Mouse (Mus musculus) midbrain, embryonic 14.5 days (tissue): ENCODE measurements around the gene Scarf1. TPM values are rescaled to one million over a fixed set of nuclear protein-coding genes. Genes with fewer than 3 reads are reported as not detected.

Source experiments
- ATAC-seq: fragments of 200-750 bp; cut with Nextera tagmentation; 2 replicates; pipeline ENCODE4 v1.8.0; 2017; ENCODE audit warnings: moderate number of reproducible peaks, moderate library complexity; ENCODE audit not compliant: low FRiP score, low TSS enrichment
- DNase-seq: peaks from one replicate; pipeline ENCODE4 v3.0.0-alpha.2; 2015
- H3K27ac ChIP-seq: fragments of 300-500 bp; sonication (generic); replicated peaks from 2 replicates; pipeline ENCODE4 v1.5.1; 2014; ENCODE audit warnings: mild to moderate bottlenecking, low read depth, low read length, moderate library complexity
- H3K27me3 ChIP-seq: fragments of 300-500 bp; sonication (generic); 2 replicates; pipeline ENCODE4 v1.6.1; 2014; ENCODE audit warnings: low read length, control low read depth, mixed read lengths; ENCODE audit not compliant: control insufficient read depth, insufficient read depth
- H3K36me3 ChIP-seq: fragments of 300-500 bp; sonication (generic); 2 replicates; pipeline ENCODE4 v1.6.1; 2014; ENCODE audit warnings: low read length, control low read depth; ENCODE audit not compliant: control insufficient read depth, insufficient read depth
- H3K4me1 ChIP-seq: fragments of 300-500 bp; sonication (generic); 2 replicates; pipeline ENCODE4 v1.6.1; 2014; ENCODE audit warnings: mild to moderate bottlenecking, antibody characterized with exemption, low read length, control low read depth; ENCODE audit not compliant: control insufficient read depth, insufficient read depth
- H3K4me2 ChIP-seq: fragments of 300-500 bp; sonication (generic); 2 replicates; pipeline ENCODE4 v1.6.1; 2014; ENCODE audit warnings: mild to moderate bottlenecking, low read length, moderate library complexity
- H3K4me3 ChIP-seq: fragments of 300-500 bp; sonication (generic); replicated peaks from 2 replicates; pipeline ENCODE4 v1.5.1; 2014; ENCODE audit warnings: low read depth, low read length
- H3K9ac ChIP-seq: fragments of 300-500 bp; sonication (generic); replicated peaks from 2 replicates; pipeline ENCODE4 v1.6.1; 2014; ENCODE audit warnings: mild to moderate bottlenecking, low read length, moderate library complexity
- H3K9me3 ChIP-seq: fragments of 300-500 bp; sonication (generic); 2 replicates; pipeline ENCODE4 v1.6.1; 2016; ENCODE audit warnings: low read length, control low read depth, mixed read lengths; ENCODE audit not compliant: control insufficient read depth
- WGBS: fragments of 180-500 bp; shearing (Covaris S2); extraction: QIAGEN DNeasy Blood & Tissue Kit; methylation state at CpG from one replicate; pipeline ENCODE4 v1.1.7; 2014; 5-methylcytosine and 5-hydroxymethylcytosine counted together
- polyA plus RNA-seq: library from polyadenylated mRNA; unstranded; fragments of >200 nt; fragmentation: Nextera tagmentation; extraction: Ambion mirVana; gene quantifications from 2 replicates; pipeline ENCODE4 v1.2.1, GENCODE M21; 2014

Gene Scarf1
- polyA plus RNA-seq, 1 experiment from 2014 or later, result 3.6 TPM

DNA sequence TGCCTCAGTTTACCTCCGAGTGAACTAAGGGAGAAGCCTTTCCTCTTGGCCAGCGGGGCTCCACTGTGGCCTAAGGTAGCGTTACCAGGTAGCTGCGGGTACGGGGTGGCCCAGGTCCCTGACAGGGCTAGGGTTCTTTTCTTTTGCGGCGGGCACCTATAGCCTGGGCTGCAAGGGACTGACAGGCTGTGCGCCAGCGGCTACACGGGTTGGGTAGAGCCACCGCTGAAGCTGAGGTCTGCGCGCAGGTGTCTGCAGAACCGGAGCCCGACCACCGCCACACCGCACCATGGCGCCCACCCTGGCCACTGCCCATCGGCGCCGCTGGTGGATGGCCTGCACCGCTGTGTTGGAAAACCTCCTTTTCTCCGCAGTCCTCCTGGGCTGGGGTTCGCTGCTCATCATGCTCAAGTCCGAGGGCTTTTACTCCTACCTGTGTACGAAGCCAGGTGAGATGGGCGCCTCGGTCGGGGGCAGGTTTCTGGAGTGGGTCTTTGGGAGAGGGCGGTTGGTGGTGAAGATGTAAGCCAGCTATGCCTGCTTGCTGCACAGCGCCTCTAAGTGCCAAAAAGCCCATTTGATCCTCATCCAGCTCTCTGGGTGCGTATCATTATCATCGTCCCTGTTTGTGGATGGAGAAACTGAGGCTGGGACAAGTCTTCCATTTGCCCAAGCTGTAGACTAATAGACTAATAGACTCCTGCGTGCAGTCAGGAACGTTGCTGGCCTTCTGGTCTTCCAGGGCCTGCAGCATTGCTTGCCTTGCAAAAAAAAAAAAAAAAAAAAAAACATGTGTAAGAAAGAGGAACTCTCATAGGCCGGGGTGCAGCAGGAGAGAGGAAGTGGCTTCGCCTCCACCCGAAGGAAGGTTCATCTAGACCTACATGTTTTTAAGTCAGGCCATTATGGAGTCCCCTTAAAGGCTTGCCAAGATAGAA lies 19.3 kb downstream of the Scarf1 start:
- ATAC-seq (peak; percentile 11; the same call in 1 of the 2 replicates), DNase-seq (peak; percentile 56)
- Histone ChIP-seq H3K9me3 (no peaks in the 10 kb centered on the region), H3K9ac (peak overlapping the region; percentile 96), H3K4me2 (peak overlapping the region; percentile 100), H3K36me3 (no peaks in the 10 kb centered on the region), H3K4me1 (peaks cover 28% of the 10 kb centered on the region), H3K27me3 (no peaks in the 10 kb centered on the region), H3K4me3 (peak overlapping the region; percentile 73), H3K27ac (peak overlapping the region; percentile 98)
- WGBS, result 13% methylated on average over 38 of the region's 38 CpGs

DNA sequence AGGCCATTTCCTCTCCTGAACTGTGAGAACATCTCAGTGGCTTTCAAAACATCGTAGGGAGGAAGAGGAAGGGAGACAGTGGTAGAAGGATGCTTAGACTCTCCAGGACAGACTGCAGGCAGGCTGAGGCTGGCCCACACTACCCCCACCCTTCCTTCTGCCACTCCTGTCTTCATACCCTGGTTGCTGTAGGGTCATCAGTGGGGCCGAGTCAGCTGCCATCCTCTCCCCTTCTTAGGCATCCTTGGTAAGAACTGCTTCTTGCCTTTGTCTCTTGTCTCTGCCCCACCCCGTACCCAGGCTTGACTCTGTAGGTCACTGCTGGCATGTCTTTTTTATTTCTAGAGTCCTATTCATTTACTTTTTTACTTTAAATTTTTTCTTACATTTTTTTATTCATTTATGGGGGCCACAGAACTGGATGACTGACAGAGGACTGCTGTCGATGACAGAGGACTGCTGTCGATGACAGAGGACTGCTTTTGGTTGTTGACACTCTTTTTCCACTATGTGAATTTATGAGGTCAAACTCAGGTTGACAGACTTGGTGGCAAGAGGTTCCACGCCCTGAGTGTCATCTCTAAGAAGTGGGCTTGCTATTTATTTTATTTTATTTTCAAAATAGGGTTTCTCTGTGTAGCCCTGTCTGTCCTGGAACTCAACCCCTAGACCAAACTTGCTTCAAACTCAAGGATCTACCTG lies 20.1 kb downstream of the Scarf1 start:
- no peak for ATAC-seq
- no peak overlapping the region for H3K27ac ChIP-seq

DNA sequence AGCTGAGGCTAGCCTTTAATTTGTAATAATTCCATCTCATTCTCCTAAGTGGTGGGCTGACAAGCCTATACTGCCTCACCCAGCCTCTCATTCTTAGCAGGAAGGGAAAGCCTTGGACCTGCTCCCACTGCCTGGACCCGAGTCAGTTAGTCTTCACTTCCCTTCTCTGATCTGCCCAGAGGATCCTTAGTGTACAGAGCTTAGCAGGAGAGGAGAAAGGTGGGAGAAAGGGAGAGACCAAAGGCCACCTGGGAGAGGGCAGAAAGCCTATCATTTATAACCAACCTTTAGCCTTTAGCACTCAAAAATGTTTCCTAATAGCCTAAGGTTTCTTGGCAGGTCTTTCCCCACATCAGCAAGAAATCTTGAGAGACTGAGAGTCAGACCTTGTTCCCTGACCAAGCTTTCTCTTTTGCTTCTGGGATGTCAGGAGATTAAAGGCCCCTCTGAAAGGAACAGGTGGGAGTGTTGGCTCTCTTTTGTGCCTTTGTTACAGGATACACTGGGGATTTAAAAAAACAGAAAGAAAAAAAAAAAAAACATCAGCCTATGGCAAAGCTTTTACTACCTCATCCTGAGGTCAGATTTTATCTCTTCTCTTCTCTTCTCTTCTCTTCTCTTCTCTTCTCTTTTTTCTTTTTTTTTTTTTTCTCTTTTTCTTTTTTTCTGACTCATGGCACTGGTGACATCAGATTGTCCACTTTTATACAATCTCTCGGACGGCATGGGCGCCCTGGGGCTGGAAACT lies 21.1 kb downstream of the Scarf1 start:
- Histone ChIP-seq H3K36me3 (no peaks in the 10 kb centered on the region), H3K9me3 (no peaks in the 10 kb centered on the region), H3K4me3 (0 out of 2 replicates have a peak overlapping the region, but pooled peaks have one; percentile 1), H3K4me2 (peak overlapping the region; percentile 100), H3K27me3 (no peaks in the 10 kb centered on the region), H3K4me1 (peaks cover 32% of the 10 kb centered on the region), H3K27ac (no peak overlapping the region; the same call in 1 of the 2 replicates), H3K9ac (0 out of 2 replicates have a peak overlapping the region, but pooled peaks have one; percentile 7)
- 43% methylated on average over 4 of the region's 4 CpGs for WGBS
- no peak for ATAC-seq
- DNase-seq, result no peak

More for the DNA sequence above, 20.1 kb downstream of the Scarf1 start:
- Histone ChIP-seq H3K9me3 (no peaks in the 10 kb centered on the region), H3K4me2 (peak overlapping the region; percentile 100), H3K27me3 (no peaks in the 10 kb centered on the region), H3K4me3 (peak overlapping the region; percentile 73), H3K4me1 (peaks cover 32% of the 10 kb centered on the region), H3K9ac (peak overlapping the region; percentile 96; the same call in 1 of the 2 replicates), H3K36me3 (no peaks in the 10 kb centered on the region)
- DNase-seq, result no peak
- WGBS, result 87% methylated on average over 6 of the region's 6 CpGs

DNA sequence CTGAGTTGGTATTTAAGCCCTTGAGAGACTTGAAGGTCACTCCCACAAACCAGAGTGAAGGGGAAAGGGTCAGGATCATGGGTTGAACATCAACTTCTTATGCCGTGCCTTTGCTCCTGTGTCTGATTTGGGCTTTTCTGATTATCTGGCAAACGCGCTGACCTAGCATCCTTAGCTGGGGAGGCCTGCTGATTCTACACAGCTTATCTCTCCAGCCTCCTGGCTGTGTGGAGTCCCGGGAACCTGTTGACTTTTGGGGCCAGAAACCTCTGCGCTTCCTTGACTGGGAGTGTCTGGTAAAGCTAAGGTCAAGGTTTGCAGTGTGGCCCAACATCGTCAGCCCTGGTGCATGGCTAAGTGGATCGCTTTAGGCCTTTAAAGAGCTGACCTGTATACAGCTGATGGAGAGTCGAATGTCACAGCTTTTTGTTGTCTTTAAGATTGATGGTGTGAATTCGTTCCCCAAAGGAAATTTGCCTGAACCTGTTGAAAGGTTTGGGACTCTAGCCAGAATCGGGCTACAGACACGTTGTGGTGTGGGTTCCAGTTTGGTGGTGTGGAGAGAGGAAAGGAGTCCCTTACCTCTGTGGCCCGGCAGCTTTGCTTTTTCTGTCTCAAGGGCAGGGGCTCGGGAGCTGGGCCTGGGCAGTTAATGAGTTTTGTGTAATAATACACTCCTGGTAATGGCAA lies 21.9 kb downstream of the Scarf1 start:
- Histone ChIP-seq H3K27ac (no peak overlapping the region), H3K4me3 (no peak overlapping the region), H3K9ac (peak overlapping the region; percentile 16; the same call in 1 of the 2 replicates), H3K4me1 (peaks cover 32% of the 10 kb centered on the region), H3K36me3 (no peaks in the 10 kb centered on the region), H3K4me2 (peak overlapping the region; percentile 100), H3K9me3 (no peaks in the 10 kb centered on the region), H3K27me3 (no peaks in the 10 kb centered on the region)
- ATAC-seq (no peak), DNase-seq (no peak)
- WGBS, result 68% methylated on average over 13 of the region's 13 CpGs

DNA sequence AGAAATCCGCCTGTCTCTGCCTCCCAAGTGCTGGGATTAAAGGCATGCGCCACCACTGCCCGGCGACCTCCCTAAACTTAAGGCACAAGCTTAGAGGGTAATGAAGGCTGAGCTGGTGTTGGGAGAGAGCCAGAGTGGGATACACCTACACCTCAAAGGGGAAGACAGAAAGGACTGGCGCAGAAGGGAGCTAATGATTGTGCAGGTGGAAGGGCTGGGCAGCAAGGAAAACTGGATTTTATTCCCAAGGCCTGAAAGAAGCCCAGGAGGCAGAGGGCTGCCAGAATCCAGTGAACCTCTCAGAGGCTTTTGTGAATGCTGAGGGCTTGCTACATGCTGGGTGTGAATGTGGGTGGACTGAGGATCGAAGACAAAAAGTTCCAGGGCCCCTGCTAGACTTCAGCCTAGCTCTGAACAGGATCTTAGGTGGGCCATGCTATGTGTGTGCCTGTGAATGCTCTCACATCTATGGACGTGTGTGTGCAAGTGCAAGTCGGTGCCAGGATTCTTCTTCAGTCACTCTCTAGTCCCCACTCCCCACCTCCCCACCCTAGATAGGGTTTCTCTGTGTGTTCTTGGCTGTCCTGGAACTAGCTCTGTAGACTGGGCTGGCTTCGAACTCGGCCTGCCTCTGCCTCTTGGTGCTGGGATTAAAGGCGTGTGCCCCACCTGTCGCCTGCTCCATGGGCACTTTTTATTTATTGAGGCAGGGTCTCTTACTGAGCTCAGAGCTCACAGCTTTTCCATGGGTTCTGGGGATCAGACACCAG lies 23.1 kb downstream of the Scarf1 start:
- Histone ChIP-seq H3K27me3 (no peaks in the 10 kb centered on the region), H3K9ac (no peak overlapping the region), H3K27ac (no peak overlapping the region), H3K4me1 (peaks cover 36% of the 10 kb centered on the region), H3K4me3 (no peak overlapping the region), H3K9me3 (no peaks in the 10 kb centered on the region), H3K36me3 (no peaks in the 10 kb centered on the region), H3K4me2 (no peak overlapping the region)
- 88% methylated on average over 12 of the region's 12 CpGs for WGBS
- no peak for ATAC-seq
- DNase-seq, result no peak

DNA sequence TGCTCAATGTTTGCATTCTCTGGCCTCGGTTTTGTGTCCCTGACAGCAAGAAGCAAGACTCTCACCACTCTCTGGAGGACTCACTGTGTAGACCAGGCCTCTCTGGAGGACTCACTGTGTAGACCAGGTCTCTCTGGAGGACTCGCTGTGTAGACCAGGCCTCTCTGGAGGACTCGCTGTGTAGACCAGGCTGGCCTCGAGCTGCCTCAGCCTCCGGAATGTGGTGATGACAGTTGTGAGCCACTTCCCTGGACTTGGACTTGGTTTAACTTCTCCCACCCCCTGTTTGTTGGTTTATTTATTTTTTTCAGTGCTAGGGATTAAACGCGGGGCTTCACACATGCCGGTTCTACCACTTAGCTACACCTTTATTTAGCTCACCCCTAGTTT lies 23.7 kb downstream of the Scarf1 start:
- no peak for DNase-seq
- no peak overlapping the region for H3K9ac ChIP-seq
- ATAC-seq, result no peak
- H3K4me3 ChIP-seq, result no peak overlapping the region
- H3K9me3 ChIP-seq, result no peaks in the 10 kb centered on the region
- no peaks in the 10 kb centered on the region for H3K27me3 ChIP-seq
- no peak overlapping the region for H3K27ac ChIP-seq
- no peaks in the 10 kb centered on the region for H3K36me3 ChIP-seq
- WGBS, result 91% methylated on average over 8 of the region's 8 CpGs
- peaks cover 36% of the 10 kb centered on the region for H3K4me1 ChIP-seq
- H3K4me2 ChIP-seq, result no peak overlapping the region

DNA sequence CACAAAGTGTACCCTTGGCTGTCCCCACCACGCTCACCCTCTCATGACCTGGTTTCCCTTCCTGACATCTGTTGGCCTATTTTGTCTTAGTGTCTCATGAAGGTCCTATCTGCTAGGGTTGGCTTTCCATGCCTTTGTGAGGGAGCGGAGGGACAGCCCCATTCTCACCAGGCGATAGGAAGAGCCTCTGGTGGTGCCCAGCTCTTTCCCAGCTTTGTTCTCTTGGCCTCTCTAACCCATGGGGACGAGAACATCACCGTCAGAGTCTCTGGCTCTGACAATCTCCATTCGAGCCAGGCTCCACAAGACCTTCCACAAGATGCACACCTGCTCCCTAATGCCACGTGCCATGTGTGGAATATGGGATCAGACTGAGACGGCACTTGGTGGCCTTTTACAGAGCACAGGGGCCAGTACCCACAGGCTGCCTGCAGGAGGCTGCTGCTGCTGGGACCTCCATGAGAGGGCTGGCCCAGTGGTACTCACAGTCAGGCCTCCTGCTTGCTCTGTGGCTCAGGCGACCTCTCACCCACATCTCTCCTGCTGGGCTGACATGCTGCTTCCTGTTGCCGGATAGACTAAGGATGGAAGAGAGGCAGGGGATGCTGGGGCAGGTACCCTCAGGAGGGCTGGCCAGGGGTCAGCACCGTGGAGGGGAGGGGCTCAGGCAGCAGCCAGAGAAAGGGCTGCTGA lies 24.3 kb downstream of the Scarf1 start:
- DNase-seq (no peak), ATAC-seq (no peak)
- Histone ChIP-seq H3K4me3 (no peak overlapping the region), H3K9me3 (no peaks in the 10 kb centered on the region), H3K36me3 (no peaks in the 10 kb centered on the region), H3K27me3 (no peaks in the 10 kb centered on the region), H3K4me2 (no peak overlapping the region), H3K27ac (peak overlapping the region; percentile 37), H3K4me1 (peaks cover 36% of the 10 kb centered on the region), H3K9ac (no peak overlapping the region)
- 44% methylated on average over 11 of the region's 11 CpGs for WGBS
